Mouse (Mus musculus) adipocyte (in vitro differentiated cells): ENCODE data around the gene Mettl23.
A peak's percentile ranks its signal among the peaks of the same experiment; 100 is the strongest.
"Not testable (repeated sequence)": the region's sequence is repeated elsewhere in the genome, so short reads cannot be mapped to it uniquely, and the experiment has no call there.

Experiments used
- DNase-seq: peaks from one replicate; pipeline ENCODE4 v3.0.0-alpha.2; 2016; ENCODE audit warnings: low spot score

Gene Mettl23

DNA sequence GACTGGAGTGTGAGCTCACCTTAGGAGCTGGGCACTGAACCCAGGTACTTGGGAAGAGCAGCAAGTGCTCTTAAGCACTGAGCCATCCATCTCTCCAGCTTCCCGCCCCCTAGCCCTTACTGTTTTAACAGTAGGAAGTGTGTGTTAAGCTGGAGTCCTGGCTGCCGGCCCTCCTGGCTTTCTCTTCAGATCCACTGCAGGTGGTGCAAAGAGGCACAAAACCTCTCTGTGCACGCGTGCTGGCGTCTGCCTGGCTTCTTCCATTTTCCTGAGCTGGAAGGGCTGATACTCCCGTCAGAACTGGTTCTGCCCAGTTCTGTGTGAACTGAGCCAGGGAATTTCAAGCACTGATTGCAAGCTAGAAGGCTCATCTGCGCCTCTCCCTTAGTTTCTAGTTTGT, 37.8 kb downstream of the Mettl23 start:
- peak; percentile 16 for DNase-seq

DNA sequence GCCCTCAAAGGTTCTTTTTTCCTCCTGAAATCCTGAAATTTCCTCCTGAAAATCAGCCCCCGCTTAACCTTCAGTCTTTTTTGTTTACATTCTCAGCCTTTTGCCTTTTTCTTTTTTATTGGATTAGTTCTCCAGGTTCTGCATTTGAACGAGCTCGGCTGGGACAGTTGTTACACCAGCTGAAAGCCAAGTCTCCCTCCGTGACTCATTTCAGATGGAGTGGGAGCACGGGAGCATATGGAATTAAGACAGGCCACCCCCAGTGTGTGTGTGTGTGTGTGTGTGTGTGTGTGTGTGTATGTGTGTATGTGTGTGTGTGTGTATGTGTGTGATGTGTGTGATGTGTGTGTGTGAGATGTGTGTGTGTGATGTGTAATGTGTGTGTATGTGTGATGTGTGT, 38.4 kb downstream of the Mettl23 start:
- DNase-seq = no peak

DNA sequence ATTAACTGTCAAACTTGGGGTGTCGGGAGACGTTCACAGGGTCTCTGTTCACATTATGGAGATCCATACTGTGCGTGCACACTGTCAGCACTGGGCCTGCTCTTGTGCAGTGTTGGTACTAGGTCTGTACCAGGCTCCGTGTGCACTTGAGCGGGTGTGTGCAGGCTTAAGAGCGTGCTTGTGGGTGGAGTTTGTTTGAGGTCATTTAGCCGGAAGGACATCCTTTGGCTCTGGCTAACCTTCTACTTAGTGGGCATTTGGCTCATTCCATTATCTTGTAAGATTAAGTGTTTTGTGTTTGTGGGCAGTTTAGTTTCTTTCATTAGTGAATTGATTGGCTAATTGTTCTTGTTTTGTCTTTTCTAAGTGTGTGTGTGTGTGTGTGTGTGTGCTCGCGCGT, 39.4 kb downstream of the Mettl23 start:
- no peak for DNase-seq

DNA sequence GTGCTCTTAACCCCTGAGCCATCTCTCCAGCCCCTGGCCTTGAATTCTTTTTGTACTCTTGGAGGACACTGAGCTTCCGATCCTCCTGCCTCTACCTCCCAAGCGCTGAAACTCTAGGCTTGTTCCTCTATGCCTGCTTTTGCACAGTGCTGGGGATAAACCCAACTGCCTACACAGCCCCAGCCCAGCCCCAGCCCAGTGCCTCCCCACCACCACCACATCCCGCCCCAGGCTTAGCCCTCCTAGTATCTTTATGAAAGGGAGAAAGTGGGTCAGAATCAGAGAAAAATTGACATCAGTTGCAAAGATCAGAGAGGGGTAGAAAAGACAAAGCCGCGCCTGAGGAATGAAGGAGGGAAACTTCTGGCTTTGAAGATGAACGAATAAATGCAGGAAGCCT, 41.0 kb downstream of the Mettl23 start:
- no peak for DNase-seq

DNA sequence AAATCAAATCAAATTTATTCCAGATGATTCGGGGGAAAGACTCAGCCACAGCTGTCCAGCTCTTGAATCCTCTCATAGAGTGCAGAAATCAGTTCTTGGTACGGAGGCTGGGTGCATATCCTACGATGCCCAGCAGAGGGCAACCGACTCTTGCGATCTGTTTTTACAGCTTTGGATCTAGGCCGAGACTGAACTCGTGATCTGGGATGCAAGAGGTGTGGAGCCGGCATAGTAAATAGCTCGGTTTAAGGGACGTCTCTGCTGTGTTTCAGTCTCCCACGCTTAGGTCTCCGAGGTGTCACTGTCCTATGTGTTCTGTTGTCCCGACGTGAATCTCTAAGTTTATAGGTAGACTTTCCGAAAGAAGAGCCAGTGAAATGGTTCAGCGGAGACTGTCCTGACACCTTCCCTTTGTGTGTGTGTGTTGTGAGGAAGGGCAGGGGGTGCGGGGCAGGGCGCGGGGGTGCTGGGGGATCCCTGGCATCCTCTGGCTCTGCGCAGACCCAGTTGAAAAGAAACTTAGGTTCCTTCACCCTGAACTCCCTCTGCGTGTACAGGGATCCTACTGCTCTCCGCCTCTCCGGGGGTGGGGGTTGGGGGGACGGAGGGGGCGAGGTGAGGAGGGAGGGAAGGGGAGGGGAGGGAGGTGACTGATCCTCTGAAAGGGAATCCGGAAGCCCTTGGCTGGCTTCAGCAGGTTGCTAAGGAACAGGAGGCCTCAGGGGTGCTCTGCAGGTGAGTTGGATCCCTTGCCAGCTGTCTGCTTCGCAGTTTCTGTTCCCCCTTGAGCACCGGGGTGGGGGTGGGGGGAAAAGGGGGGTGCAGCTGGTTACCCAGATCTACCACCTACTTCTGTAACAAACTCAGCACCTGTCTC, 42.4 kb downstream of the Mettl23 start:
- DNase-seq = peak; percentile 92

DNA sequence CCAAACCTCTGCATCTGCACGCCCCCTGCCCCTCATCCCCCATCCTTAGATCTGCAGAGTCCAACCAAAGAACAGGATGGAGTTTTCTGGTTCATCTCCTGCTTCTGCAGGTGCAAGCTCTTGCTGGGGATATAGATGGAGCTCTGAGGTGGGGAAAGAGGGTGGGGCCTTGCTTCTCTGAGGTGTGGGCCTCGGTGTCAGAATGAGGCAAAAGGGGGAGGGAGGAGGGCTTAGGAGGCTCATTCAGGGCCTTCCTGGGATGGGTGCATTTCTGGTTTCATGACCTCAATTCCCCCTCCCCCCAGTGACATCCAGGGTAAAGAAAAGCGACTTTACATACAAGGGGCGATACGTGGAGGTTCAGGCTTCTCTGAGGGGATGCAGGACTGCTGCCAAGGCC, 44.1 kb downstream of the Mettl23 start:
- DNase-seq = no peak

DNA sequence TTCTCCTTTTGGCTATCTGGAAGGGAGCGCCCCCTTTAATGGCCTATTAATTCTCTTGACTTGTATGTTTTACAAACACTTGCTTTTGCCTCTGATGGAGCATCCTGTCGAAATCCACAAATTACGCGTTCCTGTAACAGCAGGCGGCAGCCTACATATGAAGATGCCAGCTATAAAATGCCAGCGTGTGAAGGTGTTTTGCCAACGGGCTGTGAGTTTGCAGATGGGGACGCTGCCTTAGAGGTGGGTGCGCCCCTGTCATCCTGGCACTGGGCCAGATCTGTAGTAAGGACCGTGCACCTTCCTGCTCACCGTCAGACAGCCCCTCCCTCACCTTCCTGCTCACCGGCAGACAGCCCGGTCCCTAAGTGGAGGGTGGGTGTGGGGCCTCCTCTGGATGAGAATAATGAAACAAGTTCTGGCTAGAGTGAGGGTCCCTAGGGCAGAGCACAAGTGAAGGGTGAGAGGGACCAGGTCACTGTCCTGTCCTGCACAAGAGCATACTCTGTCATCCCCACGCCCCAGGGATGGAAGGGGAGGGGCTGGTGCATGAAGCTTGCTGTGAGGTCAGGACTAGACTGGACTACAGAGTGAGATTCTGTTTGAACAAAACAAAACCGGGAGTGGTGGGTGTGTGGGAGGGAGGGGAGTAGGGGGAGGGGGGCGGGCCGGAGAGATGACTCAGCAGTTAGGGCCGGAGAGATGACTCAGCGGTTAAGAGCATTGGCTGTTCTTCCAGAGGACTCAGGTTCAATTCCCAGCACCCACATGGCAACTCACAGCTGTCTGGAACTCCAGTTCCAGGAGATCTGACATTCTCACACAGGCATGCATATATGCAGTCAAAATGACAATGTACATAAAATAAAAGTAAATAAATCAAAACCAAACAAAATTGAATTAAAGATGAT, 50.7 kb downstream of the Mettl23 start:
- DNase-seq = no peak

DNA sequence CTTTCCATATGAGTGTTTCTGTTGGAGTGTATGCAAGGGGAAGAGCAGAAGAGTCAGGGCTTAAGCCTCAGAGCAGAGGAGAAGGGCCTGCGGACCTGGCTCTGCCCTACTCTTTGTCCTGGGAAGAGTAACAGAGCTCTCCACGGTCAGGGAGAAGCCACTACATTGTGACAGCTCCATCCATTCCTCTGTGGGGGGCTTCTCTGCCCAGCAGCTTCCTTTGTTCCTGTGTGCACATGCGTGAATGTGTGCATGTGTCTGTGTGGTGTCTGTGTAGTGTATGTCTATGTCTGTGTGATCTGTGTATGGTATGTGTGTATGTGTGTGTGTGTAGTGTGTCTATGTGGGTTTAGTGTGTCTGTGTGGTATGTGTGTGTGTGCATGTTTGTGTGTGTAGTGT, 52.3 kb downstream of the Mettl23 start:
- no peak for DNase-seq

DNA sequence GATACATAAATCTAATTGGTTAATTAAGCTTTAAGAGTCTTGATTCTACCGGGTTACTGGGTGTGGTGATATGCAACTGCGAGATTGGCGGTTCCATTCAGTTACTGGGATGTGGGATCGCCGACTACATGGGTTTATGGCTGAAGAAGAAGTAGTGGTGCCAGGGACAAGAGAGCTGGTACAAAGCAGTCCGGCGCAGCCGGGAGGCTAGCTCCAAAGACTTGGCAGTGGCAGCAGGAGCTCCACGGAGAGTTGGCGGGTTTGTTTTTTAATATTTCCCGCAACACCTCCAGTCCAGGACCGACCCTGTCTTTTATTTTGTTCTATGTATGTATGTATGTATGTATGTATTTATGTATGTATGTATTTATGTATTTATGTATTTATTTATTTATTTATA, 56.2 kb downstream of the Mettl23 start:
- no peak for DNase-seq

DNA sequence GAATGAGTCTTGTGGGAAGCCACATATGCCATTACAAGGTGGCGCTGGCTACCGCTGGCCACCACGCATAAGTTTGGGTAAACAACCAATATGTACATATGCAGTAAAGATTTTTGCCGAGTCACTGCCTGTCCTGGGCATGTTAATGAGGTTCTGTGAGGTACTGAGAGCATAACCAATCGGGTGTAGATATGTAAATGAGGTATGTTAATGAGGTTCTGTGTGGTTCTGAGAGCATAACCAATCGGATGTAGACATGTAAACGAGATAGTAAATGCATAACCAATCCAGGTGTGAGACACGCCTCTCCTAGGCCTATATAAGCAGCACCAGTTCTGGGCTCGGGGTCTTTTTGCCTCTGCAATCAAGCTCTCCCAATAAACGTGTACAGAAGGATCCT, 59.5 kb downstream of the Mettl23 start:
- DNase-seq = not testable (repeated sequence)
